Mouse (Mus musculus) forebrain, embryonic 14.5 days (tissue): ENCODE data around the gene Gpr89. TPM values are rescaled to one million over a fixed set of nuclear protein-coding genes. Genes with fewer than 3 reads are reported as not detected.

Source experiments
- ATAC-seq: fragments of 200-750 bp; cut with Nextera tagmentation; 2 replicates; pipeline ENCODE4 v1.8.0; 2017; ENCODE audit warnings: mild to moderate bottlenecking, moderate library complexity
- DNase-seq: peaks from one replicate; pipeline ENCODE4 v3.0.0-alpha.2; 2015; ENCODE audit warnings: low spot score
- H3K27ac ChIP-seq: fragments of 300-500 bp; sonication (generic); 2 replicates; pipeline ENCODE4 v1.5.1; 2014; ENCODE audit warnings: low read depth, mild to moderate bottlenecking, control low read depth, low read length, moderate library complexity
- H3K27me3 ChIP-seq: fragments of 300-500 bp; sonication (generic); replicated peaks from 2 replicates; pipeline ENCODE4 v1.6.1; 2014; ENCODE audit warnings: low read length, control low read depth, mixed read lengths; ENCODE audit not compliant: control insufficient read depth, insufficient read depth
- H3K36me3 ChIP-seq: fragments of 300-500 bp; sonication (generic); 2 replicates; pipeline ENCODE4 v1.6.1; 2014; ENCODE audit warnings: low read length, control low read depth; ENCODE audit not compliant: control insufficient read depth, insufficient read depth
- H3K4me1 ChIP-seq: fragments of 300-500 bp; sonication (generic); 2 replicates; pipeline ENCODE4 v1.6.1; 2014; ENCODE audit warnings: antibody characterized with exemption, low read length, control low read depth; ENCODE audit not compliant: control insufficient read depth, insufficient read depth
- H3K4me2 ChIP-seq: fragments of 300-500 bp; sonication (generic); 2 replicates; pipeline ENCODE4 v1.6.1; 2014; ENCODE audit warnings: mild to moderate bottlenecking, control low read depth, low read length
- H3K4me3 ChIP-seq: fragments of 300-500 bp; sonication (generic); 2 replicates; pipeline ENCODE4 v1.5.1; 2014; ENCODE audit warnings: low read depth, low read length, control low read depth
- H3K9ac ChIP-seq: fragments of 300-500 bp; sonication (generic); 2 replicates; pipeline ENCODE4 v1.6.1; 2014; ENCODE audit warnings: mild to moderate bottlenecking, low read length, control low read depth, moderate library complexity
- H3K9me3 ChIP-seq: fragments of 300-500 bp; sonication (generic); replicated peaks from 2 replicates; pipeline ENCODE4 v1.6.1; 2016; ENCODE audit warnings: low read length, control low read depth, mixed read lengths; ENCODE audit not compliant: control insufficient read depth
- WGBS: fragments of 180-500 bp; shearing (Covaris S2); extraction: QIAGEN DNeasy Blood & Tissue Kit; methylation state at CpG from one replicate; pipeline ENCODE4 v1.1.7; 2014; 5-methylcytosine and 5-hydroxymethylcytosine counted together
- polyA plus RNA-seq: library from polyadenylated mRNA; unstranded; fragments of >200 nt; fragmentation: Nextera tagmentation; extraction: Ambion mirVana; gene quantifications from 2 replicates; pipeline ENCODE4 v1.2.1, GENCODE M21; 2014

The Gpr89 gene
- polyA plus RNA-seq, 1 experiment from 2014 or later, result 38.8 TPM

GRCm38 (mm10) chr3:96920991-96921390 lies 15.8 kb upstream of the Gpr89 start:
- Histone ChIP-seq H3K4me3 (no peak overlapping the region), H3K4me1 (no peaks in the 10 kb centered on the region), H3K9me3 (no peaks in the 10 kb centered on the region), H3K27ac (no peak overlapping the region), H3K27me3 (no peaks in the 10 kb centered on the region), H3K4me2 (no peak overlapping the region), H3K36me3 (no peaks in the 10 kb centered on the region), H3K9ac (no peak overlapping the region)
- DNase-seq (no peak), ATAC-seq (no peak)
- WGBS, result 77% methylated on average over 7 of the region's 7 CpGs

DNA sequence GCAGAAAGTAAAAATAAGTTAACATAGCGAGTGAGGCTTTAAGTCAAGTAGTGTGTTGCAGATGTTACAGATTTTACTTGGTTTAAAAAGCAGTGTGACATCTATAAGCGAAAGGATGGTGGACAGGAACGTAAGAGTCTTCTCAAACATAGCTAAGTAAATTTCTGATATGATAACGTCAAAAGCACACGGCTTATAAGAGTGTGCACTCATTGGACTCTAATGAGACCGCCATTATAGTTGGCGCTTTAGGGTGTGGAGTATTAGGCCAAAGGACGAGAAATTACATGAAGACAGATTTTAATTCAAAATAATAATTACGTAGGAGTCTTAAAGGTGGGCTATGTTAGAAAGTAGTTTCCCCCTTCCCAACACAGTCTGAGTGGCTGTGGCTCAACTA lies 446 bp upstream of the Gpr89 start:
- Histone ChIP-seq H3K27ac (no peak overlapping the region), H3K9ac (peak overlapping the region; percentile 94), H3K4me1 (peaks cover 8% of the 10 kb centered on the region), H3K4me2 (peak overlapping the region; percentile 83), H3K4me3 (peak overlapping the region; percentile 97), H3K36me3 (no peaks in the 10 kb centered on the region), H3K27me3 (0 out of 2 replicates have a peak, but pooled peaks cover 4% of the 10 kb centered on the region), H3K9me3 (no peaks in the 10 kb centered on the region)
- ATAC-seq (peak; percentile 18; the same call in 1 of the 2 replicates), DNase-seq (no peak)
- 50% methylated on average over 9 of the region's 9 CpGs for WGBS

DNA sequence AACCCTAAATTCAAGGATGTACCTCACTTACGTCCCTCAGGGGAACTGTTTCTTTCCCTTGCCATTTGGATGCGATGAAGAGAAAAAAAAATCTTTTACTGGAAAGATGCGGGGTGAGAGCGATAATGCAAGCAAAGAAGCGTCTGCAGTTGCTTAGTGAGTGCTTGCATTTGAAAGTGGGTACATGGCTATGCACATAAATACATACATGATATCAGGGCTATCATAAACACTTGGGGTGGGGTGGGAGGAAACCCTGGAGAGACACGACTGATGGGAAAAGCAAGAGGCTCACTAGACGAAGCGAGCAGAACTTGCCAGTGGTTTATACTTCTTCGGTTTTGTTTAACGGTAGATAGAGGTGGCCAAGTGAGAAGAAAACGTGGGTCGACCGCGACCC lies 753 bp downstream of the Gpr89 start, which contains the start of gene Gja5:
TSS of gene Gja5 (plus strand) at position 301 of the 400 bp plus-strand sequence.
- H3K27me3 ChIP-seq, result 0 out of 2 replicates have a peak, but pooled peaks cover 4% of the 10 kb centered on the region
- H3K9ac ChIP-seq, result peak within 1 kb of the TSS; percentile 94
- no peaks in the 10 kb centered on the region for H3K9me3 ChIP-seq
- H3K36me3 ChIP-seq, result no peaks in the 10 kb centered on the region
- peaks cover 8% of the 10 kb centered on the region for H3K4me1 ChIP-seq
- peak within 1 kb of the TSS; percentile 83 for H3K4me2 ChIP-seq
- peak within 1 kb of the TSS; percentile 97 for H3K4me3 ChIP-seq
- 13% methylated on average over 14 of the region's 14 CpGs for WGBS
- DNase-seq, result no peak
- peak within 1 kb of the TSS; percentile 21; the same call in 1 of the 2 replicates for H3K27ac ChIP-seq
- ATAC-seq, result no peak

- ATAC-seq (no peak), DNase-seq (no peak)
- Histone ChIP-seq H3K9ac (no peak overlapping the region), H3K4me2 (no peak overlapping the region), H3K9me3 (no peaks in the 10 kb centered on the region), H3K27me3 (0 out of 2 replicates have a peak, but pooled peaks cover 4% of the 10 kb centered on the region), H3K4me1 (peaks cover 8% of the 10 kb centered on the region), H3K36me3 (peaks cover 7% of the 10 kb centered on the region), H3K4me3 (no peak overlapping the region), H3K27ac (no peak overlapping the region)
- 97% methylated on average over 4 of the region's 4 CpGs for WGBS
Measured at GRCm38 (mm10) chr3:96902336-96902999, 2.7 kb downstream of the Gpr89 start.

DNA sequence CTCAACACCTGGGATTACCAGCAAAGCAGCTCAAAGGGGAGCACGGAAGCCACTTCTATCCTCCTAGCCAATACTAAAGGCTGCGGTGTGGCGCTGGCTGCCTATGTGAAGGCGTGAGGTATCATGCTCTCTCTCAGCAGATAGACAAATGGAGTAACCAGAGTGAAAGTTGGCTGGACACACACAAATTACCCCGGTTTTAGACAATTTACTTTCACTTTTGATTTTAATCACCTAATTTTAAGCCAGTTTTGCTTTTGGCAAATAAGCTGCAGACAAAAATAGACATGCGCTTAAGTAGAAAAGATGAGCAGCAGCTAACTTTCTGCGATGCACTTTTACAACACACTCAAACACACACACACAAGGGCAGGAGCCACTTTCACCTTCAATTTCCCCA lies 21.5 kb downstream of the Gpr89 start:
- Histone ChIP-seq H3K36me3 (peaks cover 73% of the 10 kb centered on the region), H3K9ac (no peak overlapping the region), H3K27ac (no peak overlapping the region), H3K4me2 (no peak overlapping the region), H3K9me3 (no peaks in the 10 kb centered on the region), H3K27me3 (no peaks in the 10 kb centered on the region), H3K4me1 (no peaks in the 10 kb centered on the region), H3K4me3 (no peak overlapping the region)
- WGBS, result 97% methylated on average over 7 of the region's 7 CpGs
- DNase-seq (no peak), ATAC-seq (no peak)

- ATAC-seq (no peak), DNase-seq (no peak)
- H3K9me3 ChIP-seq, result no peaks in the 10 kb centered on the region
- H3K36me3 ChIP-seq, result peaks cover 70% of the 10 kb centered on the region
- H3K27ac ChIP-seq, result no peak overlapping the region
- no peak overlapping the region for H3K9ac ChIP-seq
- no peaks in the 10 kb centered on the region for H3K27me3 ChIP-seq
- no peak overlapping the region for H3K4me2 ChIP-seq
- no peak overlapping the region for H3K4me3 ChIP-seq
- 93% methylated on average over 14 of the region's 14 CpGs for WGBS
- H3K4me1 ChIP-seq, result no peaks in the 10 kb centered on the region
Measured at GRCm38 (mm10) chr3:96882061-96882849, 22.9 kb downstream of the Gpr89 start.

- ATAC-seq (no peak), DNase-seq (no peak)
- H3K4me1 ChIP-seq, result no peaks in the 10 kb centered on the region
- H3K36me3 ChIP-seq, result peaks cover 71% of the 10 kb centered on the region
- 88% methylated on average over 6 of the region's 6 CpGs for WGBS
- H3K4me3 ChIP-seq, result no peak overlapping the region
- no peaks in the 10 kb centered on the region for H3K9me3 ChIP-seq
- H3K4me2 ChIP-seq, result no peak overlapping the region
- H3K27me3 ChIP-seq, result no peaks in the 10 kb centered on the region
- H3K27ac ChIP-seq, result no peak overlapping the region
- H3K9ac ChIP-seq, result no peak overlapping the region
Measured at GRCm38 (mm10) chr3:96881557-96881956, 23.6 kb downstream of the Gpr89 start.

GRCm38 (mm10) chr3:96880385-96880784 lies 24.8 kb downstream of the Gpr89 start:
- Histone ChIP-seq H3K27me3 (no peaks in the 10 kb centered on the region), H3K9ac (no peak overlapping the region), H3K9me3 (no peaks in the 10 kb centered on the region), H3K4me1 (no peaks in the 10 kb centered on the region), H3K36me3 (peaks cover 68% of the 10 kb centered on the region), H3K4me2 (no peak overlapping the region), H3K4me3 (no peak overlapping the region), H3K27ac (no peak overlapping the region)
- ATAC-seq, result no peak
- DNase-seq, result no peak
- 89% methylated on average over 4 of the region's 4 CpGs for WGBS

DNA sequence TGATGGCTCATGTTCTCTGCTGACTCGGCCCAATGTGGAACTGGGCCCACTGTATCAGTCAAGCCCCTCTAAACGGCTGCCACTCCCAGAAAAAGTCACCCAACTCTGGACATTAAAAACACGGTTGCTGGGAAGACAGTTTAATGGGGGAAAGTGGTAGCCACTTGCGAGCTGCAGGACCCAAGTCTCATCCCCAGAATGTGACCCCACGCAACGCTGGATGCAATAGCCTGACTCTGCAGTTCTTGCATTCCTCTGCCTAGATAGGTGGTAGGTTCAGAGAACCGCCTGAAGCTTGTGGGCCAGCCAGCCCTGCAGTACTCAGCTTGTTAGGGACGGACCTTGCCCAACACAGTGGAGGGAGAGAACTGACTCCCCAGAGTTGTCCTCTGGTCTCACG lies 25.6 kb downstream of the Gpr89 start:
- Histone ChIP-seq H3K9ac (no peak overlapping the region), H3K36me3 (peaks cover 76% of the 10 kb centered on the region), H3K4me3 (no peak overlapping the region), H3K27me3 (no peaks in the 10 kb centered on the region), H3K4me1 (no peaks in the 10 kb centered on the region), H3K27ac (no peak overlapping the region), H3K9me3 (no peaks in the 10 kb centered on the region), H3K4me2 (no peak overlapping the region)
- no peak for DNase-seq
- ATAC-seq, result no peak
- WGBS, result 91% methylated on average over 9 of the region's 9 CpGs
